Mouse (Mus musculus) hindlimb bud, embryonic 11.5 days (tissue): ENCODE data around the gene Casz1.

Source experiments
- DNase-seq: peaks from one replicate; pipeline ENCODE4 v3.0.0-alpha.2; 2012; ENCODE audit warnings: low read depth, low spot score; ENCODE audit errors: extremely low spot score

Casz1 gene

DNA sequence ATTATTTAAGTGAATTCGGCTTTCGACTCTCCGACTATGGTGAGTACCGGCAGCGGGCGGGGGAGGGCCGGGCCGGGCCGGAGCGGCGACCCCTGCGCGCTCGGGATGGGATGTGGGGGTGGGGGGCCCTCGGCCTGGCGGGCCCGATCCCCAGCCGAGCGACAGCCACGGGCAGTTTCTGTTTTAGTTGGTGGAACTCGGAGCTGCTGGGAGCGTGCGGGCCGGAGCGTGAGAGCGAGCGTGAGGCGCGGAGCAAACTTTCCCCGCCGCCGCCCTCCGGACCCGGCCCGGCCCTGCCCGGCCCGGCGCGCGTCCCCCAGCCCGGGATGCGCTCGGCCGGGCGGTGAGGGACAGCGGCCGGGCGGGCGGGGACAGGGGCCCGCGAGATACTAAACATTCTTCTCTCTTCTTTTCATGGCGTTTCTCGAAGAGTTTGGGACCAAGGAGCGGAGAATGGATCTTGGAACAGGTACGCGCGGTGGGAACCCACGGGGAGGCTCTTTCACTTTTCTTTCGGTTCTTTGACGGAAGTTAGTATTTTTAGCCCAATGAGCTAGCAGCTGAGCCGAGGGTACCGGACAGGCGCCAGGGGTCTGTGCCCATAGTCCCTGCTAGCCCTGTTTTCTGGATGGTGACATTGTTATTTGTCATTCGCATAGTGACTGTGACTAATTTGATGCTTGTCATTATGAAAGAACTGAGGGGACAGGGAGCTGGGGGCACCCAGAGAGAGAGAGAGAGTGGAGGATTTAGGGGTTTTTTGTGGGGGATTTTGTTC, 97.2 kb downstream of the Casz1 start:
- no peak for DNase-seq

DNA sequence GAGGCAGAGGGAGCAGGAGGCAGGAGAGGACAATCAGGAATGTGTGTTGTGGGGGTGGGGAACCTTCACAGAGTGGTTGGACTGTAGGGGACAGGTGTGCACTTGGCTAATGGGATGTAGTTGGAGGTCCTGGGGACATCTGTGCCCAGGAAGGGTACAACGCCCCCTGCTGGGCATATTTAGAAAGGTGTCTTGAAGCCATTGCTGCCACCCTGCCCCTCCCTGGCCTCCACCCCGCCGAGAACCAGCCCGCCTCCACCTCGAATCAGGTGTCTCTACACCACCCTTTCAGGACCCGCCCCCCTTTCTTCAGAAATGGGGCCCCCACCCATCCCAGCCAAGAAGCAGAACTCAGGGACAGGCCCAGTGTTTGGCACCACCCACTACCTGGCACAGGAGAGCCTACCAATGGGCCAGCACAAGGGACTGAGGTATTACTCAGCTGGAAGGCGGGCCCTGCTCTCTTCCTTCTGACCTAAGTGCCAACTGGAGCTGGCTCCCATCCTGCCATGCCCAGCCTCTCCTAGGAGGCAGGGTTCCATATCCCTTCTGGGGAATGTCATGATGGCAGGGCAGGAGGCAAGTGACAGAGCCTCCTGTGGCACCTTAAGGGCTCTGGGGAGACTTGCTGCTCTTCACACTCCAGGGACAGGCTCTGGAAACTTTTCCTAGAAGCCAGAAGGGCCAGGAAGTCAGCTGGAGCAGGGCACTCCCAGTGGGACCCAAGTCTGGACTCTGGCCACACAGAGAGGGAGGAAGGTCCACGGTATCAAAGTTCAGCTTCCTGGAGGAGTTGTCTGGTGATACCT, 98.9 kb downstream of the Casz1 start:
- DNase-seq, result no peak

DNA sequence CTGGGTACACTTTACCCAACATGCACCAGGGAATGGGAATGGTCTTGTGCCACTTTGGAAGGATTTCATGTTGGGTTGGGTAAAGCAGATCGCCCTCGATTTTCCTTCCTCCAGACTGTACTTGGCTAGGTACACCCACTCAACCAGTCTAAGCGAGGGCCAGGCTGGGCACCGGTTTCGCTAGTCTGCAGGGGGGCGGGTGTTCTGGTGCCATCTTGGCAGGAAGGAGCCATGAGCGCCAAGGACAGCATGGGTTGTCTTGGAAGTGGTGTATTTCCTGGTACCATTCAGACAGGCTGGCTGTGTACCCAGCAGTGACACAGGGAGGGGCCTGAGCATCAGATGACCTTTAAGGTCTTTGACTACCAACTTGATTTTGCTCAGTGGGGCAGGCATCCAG, 101.1 kb downstream of the Casz1 start:
- no peak for DNase-seq

DNA sequence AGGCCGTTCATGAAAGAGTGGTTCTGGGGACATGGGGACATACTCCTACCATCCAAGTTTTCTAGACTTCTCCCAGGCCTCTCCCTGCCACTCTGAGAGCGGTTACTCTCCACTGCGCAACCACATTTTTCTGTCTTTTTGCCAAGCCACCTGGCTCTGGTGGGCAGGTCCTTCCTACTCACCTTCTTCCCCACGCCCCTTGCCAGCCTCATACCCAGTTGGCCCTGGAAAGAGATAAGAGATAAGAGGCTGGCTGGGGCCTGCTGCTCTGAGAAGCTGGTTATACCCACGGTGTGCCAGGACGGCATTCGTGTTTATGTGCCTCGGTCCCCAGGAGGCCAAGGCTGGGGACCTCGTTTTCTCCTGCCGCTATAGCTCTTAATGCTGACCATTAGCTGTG, 102.6 kb downstream of the Casz1 start:
- no peak for DNase-seq

DNA sequence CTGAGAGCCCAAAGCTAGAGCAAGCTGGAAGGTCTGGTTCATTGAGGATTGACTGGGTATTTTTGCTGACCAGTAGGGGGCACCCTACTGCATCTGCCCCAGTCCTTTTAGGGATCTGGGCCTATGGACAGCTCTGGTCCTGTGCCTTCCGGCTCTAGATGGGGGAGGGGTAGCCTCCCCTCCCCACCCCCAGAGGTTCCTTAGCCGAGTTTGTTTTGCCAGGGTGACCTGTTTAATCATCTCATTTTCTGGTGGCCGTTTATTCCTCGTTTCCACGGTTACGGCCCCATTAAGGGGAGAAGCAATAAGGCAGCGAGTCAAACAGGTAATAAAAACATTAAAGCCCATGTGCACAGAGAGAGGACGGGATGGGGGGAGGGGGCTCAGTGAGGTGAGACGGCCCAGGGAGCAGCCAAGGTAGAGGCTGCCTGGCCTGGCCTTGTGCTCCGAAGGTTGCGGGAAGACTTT, 104.0 kb downstream of the Casz1 start:
- DNase-seq, result peak; percentile 79

DNA sequence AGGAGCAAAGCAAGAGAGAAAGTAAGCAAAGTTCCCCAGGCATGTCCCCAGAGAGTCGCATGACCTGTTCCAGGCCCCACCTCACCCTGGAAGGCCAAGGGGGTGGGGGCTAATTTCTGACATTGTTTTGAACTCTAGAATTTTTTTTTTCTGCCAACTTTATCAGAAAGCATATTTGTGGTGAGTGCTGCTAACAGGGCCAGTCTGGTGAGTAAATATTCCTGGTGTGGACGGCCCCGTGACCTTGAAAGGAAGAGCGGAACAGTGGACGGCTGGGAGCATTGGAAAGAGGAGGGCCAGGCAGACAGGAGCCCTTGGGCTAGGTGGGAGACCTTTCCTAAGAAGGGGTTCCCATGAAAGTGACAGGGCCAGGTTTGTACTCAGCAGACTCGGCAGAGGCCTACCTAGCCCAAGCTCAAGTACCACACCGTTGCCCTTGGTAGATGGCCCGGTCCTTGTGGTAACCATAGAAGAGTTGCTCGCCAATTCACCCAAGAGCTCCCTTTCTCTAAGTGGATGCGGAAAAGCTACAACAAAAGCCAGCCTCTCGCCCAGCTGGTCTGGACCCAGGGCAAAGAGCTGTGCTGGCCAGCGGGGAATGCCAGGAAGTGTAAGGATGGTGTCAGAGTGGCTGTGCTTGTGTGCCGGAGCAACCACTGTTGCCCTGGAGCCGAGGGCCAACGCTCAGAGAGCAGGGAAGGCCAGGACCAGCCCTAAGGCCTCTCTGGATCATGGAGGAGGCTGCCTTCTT, 104.7 kb downstream of the Casz1 start:
- DNase-seq, result no peak

DNA sequence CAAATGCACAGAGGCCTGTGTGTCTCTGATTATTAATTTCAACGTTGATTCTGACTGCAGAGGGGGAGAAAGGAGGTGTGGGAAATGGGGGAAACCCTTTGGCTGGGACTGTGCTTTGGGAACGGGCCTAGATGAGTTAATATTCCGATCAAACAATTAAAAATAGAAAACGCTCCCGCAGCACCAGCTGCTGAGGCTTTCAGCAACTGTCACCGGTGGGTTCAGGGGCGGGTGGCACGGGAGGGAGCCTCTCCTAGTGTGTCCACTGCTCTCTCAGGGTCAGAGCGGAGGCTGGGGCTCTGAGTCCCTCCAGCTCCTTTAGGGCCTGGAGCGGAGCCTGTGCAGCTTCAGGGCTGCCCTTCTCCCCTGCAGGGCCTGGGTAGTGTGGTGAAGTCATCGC, 105.3 kb downstream of the Casz1 start:
- DNase-seq, result no peak

DNA sequence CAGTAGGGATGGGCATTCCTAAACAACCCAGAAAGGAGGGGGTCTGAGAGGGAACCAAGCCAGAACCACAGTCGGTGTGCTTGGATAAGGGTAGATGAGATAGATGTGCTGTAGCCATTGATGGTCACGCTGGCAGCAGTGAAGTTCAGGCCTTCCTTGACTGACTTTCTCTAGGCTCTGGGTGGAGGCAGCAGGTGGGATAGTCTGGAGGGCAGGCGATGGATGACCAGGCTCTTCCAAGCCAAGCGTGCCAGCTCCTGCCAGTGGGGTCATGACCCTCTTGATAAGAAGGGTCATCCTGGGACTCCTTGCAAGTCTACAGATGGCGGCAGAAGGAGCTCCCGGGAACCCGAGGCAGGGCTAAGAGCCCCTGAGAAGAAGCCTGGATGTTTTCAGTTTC, 107.9 kb downstream of the Casz1 start:
- no peak for DNase-seq

DNA sequence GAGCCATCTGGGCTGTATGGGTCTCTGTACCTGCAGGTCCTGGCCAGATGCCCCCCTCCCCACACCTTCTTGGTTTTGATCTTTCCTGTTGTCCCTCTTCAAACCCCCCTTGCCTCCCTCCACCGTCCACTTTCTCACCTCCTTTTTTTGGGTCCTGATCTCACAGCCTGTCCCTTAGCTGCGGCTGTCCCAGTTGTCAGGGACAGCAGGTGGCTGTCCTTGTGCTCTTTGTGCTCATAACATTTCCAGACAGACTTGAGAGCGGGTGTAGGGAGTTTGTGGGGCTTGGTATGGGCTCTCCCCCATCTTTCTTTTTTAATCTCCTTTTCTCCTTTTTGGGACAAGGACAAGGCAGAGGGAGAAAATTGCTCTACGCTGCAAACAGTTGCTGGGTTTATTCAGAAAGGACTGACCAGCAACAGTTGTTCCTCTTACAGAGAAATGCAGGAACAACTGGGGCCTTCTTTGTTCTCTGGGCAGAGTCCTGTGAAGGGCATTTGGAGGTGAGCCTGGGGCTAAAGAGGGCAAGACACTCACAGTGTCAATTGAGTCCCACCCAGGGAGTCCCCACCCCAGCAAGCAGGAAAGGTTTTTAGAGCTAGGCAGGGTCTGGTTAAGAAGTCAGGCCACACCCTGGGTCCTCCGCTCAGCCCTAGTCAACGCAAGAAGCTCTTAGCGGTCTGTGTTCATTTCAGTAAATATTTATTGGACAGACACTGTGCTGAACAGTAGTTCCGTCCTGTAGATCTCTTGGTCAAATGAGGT, 108.8 kb downstream of the Casz1 start:
- DNase-seq, result no peak

DNA sequence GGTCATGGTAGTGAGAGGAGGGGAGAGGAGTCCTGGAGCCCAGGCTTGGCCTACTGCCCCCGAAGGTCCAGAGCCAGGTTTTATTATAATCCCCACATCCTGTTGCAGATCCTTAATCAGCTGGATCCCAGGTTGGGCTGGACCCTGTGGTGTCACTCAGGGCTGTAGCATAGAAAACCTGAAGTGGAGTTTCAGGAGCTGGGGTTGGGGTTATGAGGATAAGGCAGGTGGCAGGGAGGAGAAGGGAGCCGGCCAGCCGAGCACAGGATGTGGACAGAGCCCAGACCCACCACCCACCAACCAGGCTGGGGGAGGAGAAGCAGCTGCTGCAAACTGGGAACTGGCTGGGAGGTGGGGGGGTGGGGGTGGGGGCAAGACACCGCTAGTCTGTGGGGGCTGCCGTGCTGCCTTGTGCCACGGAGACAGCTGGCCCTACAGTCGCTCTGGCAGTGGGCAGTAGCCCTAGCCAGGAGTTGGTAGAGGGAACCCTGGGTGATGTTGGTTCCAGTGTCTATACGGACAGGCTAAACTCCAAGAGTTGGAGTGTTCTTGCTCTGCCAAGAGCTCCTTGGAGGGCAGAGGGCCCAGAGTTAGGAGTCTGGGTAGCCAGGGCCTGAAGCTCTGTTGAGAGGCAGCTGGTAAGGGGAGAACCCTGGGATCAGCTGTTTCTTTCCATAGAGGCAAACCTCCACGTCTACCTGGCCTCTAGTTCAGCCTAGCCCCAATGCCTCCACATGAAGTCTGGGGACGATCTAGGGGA, 110.8 kb downstream of the Casz1 start:
- peak; percentile 77 for DNase-seq

DNA sequence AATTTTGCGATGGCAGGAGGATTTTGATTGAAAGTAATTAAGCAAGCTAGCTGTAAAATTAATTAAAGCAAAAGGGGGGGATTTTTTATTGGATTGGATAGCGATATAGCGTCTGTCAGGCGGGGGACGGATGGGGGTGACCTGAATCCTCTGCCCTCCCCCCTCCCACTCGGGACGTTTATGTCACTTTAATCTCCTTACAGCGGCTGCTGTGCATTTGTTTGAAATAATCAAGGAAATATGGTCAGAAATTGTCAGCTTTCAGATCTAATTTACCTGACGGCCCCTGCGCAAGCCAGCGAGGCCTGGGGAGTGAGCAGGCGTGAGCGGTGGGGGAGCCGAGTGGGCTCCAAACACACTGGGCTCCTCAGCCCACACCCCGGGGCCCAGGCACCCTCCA, 111.6 kb downstream of the Casz1 start:
- no peak for DNase-seq

DNA sequence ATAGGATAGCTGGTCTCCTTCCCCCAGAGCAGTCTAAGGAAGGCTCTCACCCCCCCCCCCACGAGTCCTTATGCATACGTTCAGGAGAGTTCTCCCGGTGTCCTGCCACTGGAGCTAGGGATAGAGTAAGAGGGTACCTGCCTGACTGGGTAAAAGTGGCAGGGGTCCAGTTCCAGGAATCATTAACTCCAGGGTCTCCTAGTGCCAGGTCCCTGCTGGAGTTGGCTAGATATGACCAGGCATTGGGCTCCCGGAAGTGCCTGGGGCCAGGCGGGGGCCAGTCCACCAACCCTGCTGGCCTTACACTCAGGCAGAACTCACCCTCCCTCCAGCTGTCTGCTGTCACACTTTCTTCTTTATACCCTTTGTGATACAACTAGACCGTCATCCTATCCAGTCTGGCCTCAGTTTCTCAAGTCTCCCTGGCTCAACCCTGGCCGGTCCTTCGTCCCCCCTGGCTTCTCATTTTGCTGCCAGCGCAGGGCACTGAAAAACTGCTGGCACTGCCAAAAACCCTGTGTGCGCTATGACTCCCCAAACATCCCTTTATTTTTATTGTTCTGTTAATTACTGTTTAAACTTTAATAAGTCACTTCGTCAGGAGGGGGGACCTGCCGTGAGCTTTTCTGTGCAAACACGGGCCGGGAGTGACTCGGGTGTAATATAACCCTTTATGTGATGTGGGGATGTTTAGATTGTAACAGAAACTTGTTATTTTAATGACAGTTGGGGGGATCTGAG, 114.6 kb downstream of the Casz1 start:
- no peak for DNase-seq

DNA sequence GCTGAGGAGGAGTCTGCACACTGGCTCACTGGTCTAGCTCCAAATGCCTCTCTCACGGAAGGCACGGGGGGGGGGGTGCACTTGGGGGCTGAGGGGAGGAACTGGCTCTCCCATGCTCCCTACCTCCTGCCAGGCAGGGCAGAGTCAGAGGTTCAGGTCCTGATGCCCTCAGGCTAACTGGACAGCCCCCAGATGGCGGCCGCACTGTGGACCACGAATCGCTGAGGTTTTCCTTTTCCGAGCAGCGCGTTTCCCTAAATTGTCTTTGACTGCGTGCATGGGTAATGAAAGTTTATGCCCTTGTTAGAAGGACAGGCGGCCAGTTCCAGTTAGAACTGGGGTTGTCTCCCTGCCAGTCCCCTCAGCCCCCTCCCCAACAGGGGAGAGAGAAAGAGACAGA, 116.4 kb downstream of the Casz1 start:
- DNase-seq, result no peak

DNA sequence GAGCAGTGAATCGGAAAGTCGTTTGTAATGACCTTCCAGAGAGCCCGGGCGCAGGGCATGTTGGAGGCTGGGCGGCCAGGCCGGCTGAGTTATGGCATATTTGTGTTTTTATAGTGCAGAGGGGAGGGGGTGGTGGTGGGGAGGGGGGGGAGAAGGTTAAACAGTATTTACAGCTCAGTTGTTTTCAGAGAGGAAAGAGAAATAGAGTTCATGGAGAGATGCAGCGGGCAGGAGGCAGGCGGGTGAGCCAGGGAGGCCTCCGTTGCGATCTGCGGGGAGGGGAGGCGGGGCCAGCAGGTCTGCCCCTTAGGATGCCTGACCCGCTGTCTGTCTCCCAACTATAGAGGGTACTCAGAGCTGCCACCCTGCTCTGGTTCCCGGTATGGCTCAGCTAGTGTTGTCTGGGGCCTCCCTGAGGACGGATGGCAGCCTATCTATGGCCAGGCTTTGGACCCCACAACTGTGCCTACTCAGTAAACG, 118.0 kb downstream of the Casz1 start:
- no peak for DNase-seq

DNA sequence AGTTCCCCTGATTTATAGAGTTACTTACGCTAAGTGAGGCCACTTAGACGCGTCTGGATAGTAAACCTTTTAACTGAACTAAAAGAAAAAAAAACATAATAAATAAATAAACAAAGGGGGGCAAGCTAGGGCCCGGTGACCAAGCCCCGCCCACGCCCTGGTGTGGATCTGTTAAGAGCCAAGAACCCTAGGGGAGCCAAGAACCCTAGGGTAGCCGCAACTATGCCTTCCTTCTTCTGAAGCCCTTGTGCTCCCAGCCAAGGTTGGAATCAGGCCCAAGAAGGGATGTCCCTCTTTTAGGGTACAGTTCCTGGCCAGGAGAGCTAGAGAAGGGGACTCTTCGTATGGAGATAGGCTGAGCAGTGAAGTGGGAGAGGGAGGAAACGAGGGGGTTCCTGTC, 119.2 kb downstream of the Casz1 start:
- DNase-seq, result no peak

DNA sequence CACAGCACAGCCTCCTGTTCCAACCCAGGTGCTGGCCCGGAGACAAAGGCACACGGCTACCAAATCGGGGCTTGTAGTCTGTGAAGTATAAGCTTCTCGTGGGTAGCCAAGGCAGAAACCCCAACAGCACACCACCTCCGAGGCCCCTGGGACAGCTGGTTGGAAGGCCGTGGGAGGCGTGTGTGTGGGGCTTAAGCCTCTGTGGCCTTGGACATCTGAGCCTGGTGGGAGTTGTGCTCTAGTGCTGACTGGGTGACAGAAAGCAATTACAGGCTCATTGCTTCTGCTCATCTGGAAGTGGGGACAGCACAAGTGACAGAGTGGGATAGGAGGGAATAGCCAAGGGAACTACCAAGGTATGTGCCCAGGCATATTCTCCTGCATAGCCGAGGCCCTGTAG, 119.7 kb downstream of the Casz1 start:
- DNase-seq, result no peak

DNA sequence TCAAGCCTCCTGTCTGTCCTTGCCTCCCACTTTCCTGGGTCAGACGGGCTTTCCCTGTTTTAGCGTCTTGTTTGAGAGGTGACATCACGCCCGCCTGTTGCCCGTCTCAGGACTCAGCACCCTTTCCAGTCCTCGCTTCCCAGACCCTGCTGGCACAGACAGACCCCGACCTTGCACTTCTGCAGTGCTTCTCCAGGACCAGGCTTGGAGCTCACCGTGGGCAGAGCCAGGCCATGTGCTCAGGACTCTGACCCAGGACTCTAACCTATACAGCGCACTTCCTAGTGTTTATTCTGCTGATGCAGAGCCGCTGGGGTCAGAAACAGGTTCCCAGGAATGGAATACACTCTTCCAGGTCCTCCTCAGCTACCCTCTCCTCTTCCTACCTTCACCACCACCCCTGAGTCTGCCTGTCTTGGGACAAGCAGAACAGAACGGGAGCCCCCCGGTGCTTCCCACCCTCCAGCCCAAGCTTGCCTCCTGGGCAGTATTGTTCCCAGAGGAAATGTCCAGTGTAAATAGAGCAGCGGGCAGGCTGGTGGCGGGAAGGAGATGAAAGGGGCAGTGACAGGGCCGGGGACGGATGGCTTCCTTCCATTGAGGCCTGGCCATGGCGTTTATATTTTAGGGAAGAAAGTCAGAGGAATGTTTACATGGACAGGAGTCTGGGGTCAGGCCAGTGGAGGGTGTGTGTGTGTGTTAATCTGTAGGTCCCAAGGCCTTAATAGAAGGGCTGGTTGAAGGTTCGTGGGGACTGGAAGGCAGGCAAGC, 121.5 kb downstream of the Casz1 start:
- no peak for DNase-seq

DNA sequence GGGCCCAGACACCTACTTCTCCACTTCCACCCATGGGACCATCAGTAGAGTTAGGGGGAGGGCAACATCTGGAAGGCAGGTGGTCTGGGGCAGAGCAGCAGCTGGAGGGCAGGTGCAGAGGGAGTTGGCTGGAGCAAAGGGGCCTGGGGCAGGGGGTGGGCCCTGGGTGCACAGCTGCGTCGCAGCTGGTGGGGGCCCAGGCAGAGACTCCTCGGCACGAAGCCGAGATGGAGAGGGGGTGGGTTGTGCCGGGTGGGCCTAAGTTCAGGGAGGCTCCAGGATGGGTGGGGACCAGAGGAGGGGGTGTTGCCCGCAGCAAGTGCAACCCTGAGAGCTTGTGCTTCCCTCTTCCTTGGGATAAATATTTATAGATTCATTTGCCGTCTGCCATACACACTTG, 122.2 kb downstream of the Casz1 start:
- DNase-seq, result no peak

DNA sequence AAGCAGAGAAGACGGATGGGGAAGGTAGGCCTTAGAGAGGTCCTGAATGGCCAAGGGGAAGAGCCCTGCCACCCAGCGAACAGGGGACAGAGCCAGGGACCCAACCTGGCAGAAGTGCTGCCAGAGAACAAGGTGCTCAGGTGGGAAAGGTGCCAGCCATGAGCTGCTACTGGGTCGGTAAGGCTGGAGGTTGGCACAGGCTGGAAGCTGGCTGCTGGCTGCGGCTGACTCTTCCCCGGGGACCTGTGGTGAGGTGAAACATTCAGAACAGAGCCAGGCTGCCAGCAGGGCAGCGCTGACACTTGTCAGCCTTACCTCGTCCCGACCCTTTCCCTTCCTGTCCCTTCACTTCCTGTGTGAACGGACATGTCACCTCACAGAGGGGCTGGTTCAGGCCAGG, 124.1 kb downstream of the Casz1 start:
- no peak for DNase-seq
